In the genomic region with DNA sequence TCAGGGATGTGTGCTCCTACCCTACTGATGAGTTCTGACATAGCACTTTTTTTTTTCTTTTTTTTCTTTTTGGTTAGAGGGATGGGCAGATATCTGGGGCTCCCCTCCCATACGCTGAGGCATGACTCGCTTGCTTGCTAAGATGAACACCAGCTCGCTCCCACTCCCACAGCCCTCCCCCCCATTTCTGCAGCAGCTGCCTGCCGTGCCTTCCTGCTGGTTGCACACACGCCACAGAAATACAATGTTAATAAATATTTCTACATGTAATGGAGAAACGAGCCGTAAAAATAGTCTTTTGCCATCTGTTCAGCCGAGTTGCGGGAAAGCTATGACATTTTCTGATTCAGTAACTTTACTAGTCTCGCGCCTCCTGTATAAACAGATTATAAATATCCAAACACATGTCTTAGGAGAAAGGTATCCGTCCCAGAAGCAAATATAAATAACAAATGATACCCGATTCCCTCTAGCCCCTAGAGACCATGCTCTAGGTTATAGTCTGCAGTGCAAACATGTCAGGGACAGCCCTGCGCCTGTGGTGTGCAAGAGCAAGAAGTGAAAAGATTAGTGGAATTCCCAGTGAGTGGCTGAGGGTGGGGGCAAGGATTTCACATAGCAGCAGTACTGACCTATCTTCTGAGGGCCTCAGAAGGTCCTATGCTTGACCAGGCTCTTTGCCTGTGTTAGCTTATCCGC, we compare ENCODE assay signal across 12 mouse cellular contexts.
DNase-seq lines count a peak whose midpoint lies in the region; ATAC-seq and TF ChIP-seq lines count a peak whose summit lies in the region.
"Had no signal": no experiment of that assay in that cellular context is flagged by ENCODE, and none has a peak within 500 bp of the region (broad histone marks: within the 10 kb centered on the region; RNA-seq: fewer than 3 reads in every experiment).

No protein-coding gene starts in this region.

- H3K9me3 ChIP-seq in midbrain, embryonic 16.5 days (replicated peaks; ENCODE audit: control insufficient read depth, low read length, poor library complexity, severe bottlenecking) = no peaks in the 10 kb centered on the region
- no peaks in the 10 kb centered on the region for H3K9me3 ChIP-seq in liver, embryonic 11.5 days (ENCODE audit: control insufficient read depth, low read length)
- H3K9me3 ChIP-seq in liver, postnatal 0 days (ENCODE audit: low read length) = no peaks in the 10 kb centered on the region

- H3K27ac ChIP-seq in gastrocnemius, adult 2 months = peak overlapping the region; percentile 46
- no peak overlapping the region for H3K27ac ChIP-seq in midbrain, embryonic 16.5 days (ENCODE audit: low read length)
- H3K27ac ChIP-seq in liver, embryonic 11.5 days (ENCODE audit: low read depth, low read length) = no peak overlapping the region
- no peak overlapping the region for H3K27ac ChIP-seq in liver, postnatal 0 days (ENCODE audit: low read depth)

- H3K36me3 ChIP-seq in midbrain, embryonic 16.5 days (ENCODE audit: control insufficient read depth, insufficient read depth, low read length) = no peaks in the 10 kb centered on the region
- H3K36me3 ChIP-seq in liver, embryonic 11.5 days (ENCODE audit: control insufficient read depth, insufficient read depth, low read length) = no peaks in the 10 kb centered on the region
- no peaks in the 10 kb centered on the region for H3K36me3 ChIP-seq in liver, postnatal 0 days (replicated peaks; ENCODE audit: insufficient read depth, low read length)

- H3K9ac ChIP-seq in midbrain, embryonic 16.5 days (ENCODE audit: low read depth, low read length) = no peak overlapping the region
- no peak overlapping the region for H3K9ac ChIP-seq in liver, embryonic 11.5 days (ENCODE audit: low read depth, low read length)
- H3K9ac ChIP-seq in liver, postnatal 0 days (replicated peaks) = no peak overlapping the region

- H3K4me1 ChIP-seq in midbrain, embryonic 16.5 days (ENCODE audit: control insufficient read depth, insufficient read depth, low read length) = peaks cover 3% of the 10 kb centered on the region; the same call in 1 of the 2 replicates
- peaks cover 3% of the 10 kb centered on the region for H3K4me1 ChIP-seq in liver, embryonic 11.5 days (replicated peaks; ENCODE audit: control insufficient read depth, insufficient read depth, low read length)
- peaks cover 6% of the 10 kb centered on the region; the same call in 1 of the 2 replicates for H3K4me1 ChIP-seq in liver, postnatal 0 days (ENCODE audit: insufficient read depth)

- peak overlapping the region; percentile 13; the same call in 1 of the 2 replicates for H3K4me2 ChIP-seq in midbrain, embryonic 16.5 days (ENCODE audit: low read length)
- no peak overlapping the region for H3K4me2 ChIP-seq in liver, embryonic 11.5 days
- H3K4me2 ChIP-seq in liver, postnatal 0 days (ENCODE audit: low read depth, low read length) = no peak overlapping the region

- TF ChIP-seq EP300 in liver, postnatal 0 days (IDR thresholded peaks at IDR 0.05; ENCODE audit: low read depth) = no peak

- peak overlapping the region; percentile 17; the same call in 1 of the 2 replicates for H3K4me3 ChIP-seq in gastrocnemius, adult 2 months
- no peak overlapping the region for H3K4me3 ChIP-seq in midbrain, embryonic 16.5 days (ENCODE audit: low read depth, low read length)
- H3K4me3 ChIP-seq in liver, embryonic 11.5 days (ENCODE audit: low read depth, low read length) = no peak overlapping the region
- no peak overlapping the region for H3K4me3 ChIP-seq in liver, postnatal 0 days (ENCODE audit: low read depth, low read length)

- H3K27me3 ChIP-seq in midbrain, embryonic 16.5 days (ENCODE audit: control insufficient read depth, insufficient read depth, low read depth, low read length) = no peaks in the 10 kb centered on the region
- 0 out of 2 replicates have a peak, but pooled peaks cover 2% of the 10 kb centered on the region for H3K27me3 ChIP-seq in liver, embryonic 11.5 days (replicated peaks; ENCODE audit: control insufficient read depth, insufficient read depth, low read length)
- no peaks in the 10 kb centered on the region for H3K27me3 ChIP-seq in liver, postnatal 0 days (ENCODE audit: insufficient read depth, low read length)

- intact Hi-C loops in gastrocnemius, adult 2 months (cut with DNase I) = no loop called here
- intact Hi-C loops in gastrocnemius, postnatal 36 days (cut with DNase I) = no loop called here

- DNase-seq in gastrocnemius, adult 2 months = no peak
- DNase-seq in gastrocnemius, postnatal 36 days = no peak
- peak; percentile 18 for DNase-seq in layer of hippocampus, adult 9-11 months
- DNase-seq in layer of hippocampus, postnatal 10 days (ENCODE audit: low spot score in 2 of 2) = no peak
- peak; percentile 60 for DNase-seq in brain, adult 2 months (ENCODE audit: low read depth, low spot score)
- no peak for DNase-seq in liver, embryonic 11.5 days (ENCODE audit: low spot score)
- DNase-seq in liver, postnatal 0 days = no peak
- DNase-seq: embryo, embryonic 11 days; kidney, postnatal 36 days; thymus, postnatal 4 days had no signal

- no peak for TF ChIP-seq CTCF in gastrocnemius, adult 2 months (IDR thresholded peaks at IDR 0.05)
- no peak for TF ChIP-seq CTCF in liver, postnatal 0 days (IDR thresholded peaks at IDR 0.05; ENCODE audit: low read depth)

- WGBS in midbrain, embryonic 16.5 days = 54% methylated on average over 15 of the region's 15 CpGs
- 68% methylated on average over 15 of the region's 15 CpGs for WGBS in liver, embryonic 11.5 days
- 80% methylated on average over 15 of the region's 15 CpGs for WGBS in liver, postnatal 0 days (ENCODE audit: insufficient replicate concordance)

- no peak; the same call in 1 of the 2 replicates for ATAC-seq in midbrain, embryonic 16.5 days
- ATAC-seq in liver, embryonic 11.5 days (replicated peaks; ENCODE audit: low FRiP score) = no peak
- no peak for ATAC-seq in liver, postnatal 0 days
- ATAC-seq: lung, postnatal 0 days had no signal

Comparison
In these comparisons a context has a peak if more than half of its experiments do, and no peak if none do; other contexts are left out.
1. DNase-seq: peak in layer of hippocampus, adult 9-11 months (single experiment) and brain, adult 2 months (single experiment); none in gastrocnemius, adult 2 months (single experiment), gastrocnemius, postnatal 36 days (0 of 2), layer of hippocampus, postnatal 10 days (0 of 2), liver, embryonic 11.5 days (single experiment) and liver, postnatal 0 days (single experiment).